Mouse (Mus musculus): ENCODE measurements around the gene Ntrk2. TPM values are rescaled to one million over a fixed set of nuclear protein-coding genes. Genes with fewer than 3 reads are reported as not detected.
A peak's percentile ranks its signal among the peaks of the same experiment; 100 is the strongest.

Ntrk2 gene
- polyA plus RNA-seq, 1 experiment, result 65.4 TPM

GRCm38 (mm10) chr13:58924486-58924885, 118.1 kb downstream of the Ntrk2 start:
- DNase-seq (ENCODE audit: low read depth), result peak; percentile 46
- TF ChIP-seq CTCF (IDR thresholded peaks at IDR 0.05; ENCODE audit: borderline replicate concordance, extremely low read depth, insufficient read depth, insufficient read length), result no peak
- TF ChIP-seq POLR2A (IDR thresholded peaks at IDR 0.05; ENCODE audit: borderline replicate concordance, extremely low read depth, insufficient read depth, insufficient read length, poor library complexity, severe bottlenecking), result no peak

GRCm38 (mm10) chr13:58927186-58927585, 120.8 kb downstream of the Ntrk2 start:
- no peak for DNase-seq (ENCODE audit: low read depth)
- TF ChIP-seq CTCF (IDR thresholded peaks at IDR 0.05; ENCODE audit: borderline replicate concordance, extremely low read depth, insufficient read depth, insufficient read length) (no peak), POLR2A (IDR thresholded peaks at IDR 0.05; ENCODE audit: borderline replicate concordance, extremely low read depth, insufficient read depth, insufficient read length, poor library complexity, severe bottlenecking) (no peak)

GRCm38 (mm10) chr13:58927656-58928226, 121.4 kb downstream of the Ntrk2 start:
- DNase-seq (ENCODE audit: low read depth), result no peak
- TF ChIP-seq CTCF (IDR thresholded peaks at IDR 0.05; ENCODE audit: borderline replicate concordance, extremely low read depth, insufficient read depth, insufficient read length), result no peak

- TF ChIP-seq CTCF (IDR thresholded peaks at IDR 0.05; ENCODE audit: borderline replicate concordance, extremely low read depth, insufficient read depth, insufficient read length), result no peak
- TF ChIP-seq POLR2A (IDR thresholded peaks at IDR 0.05; ENCODE audit: borderline replicate concordance, extremely low read depth, insufficient read depth, insufficient read length, poor library complexity, severe bottlenecking), result no peak
- peak; percentile 86 for DNase-seq (ENCODE audit: low read depth)
Observed at GRCm38 (mm10) chr13:58928668-58929436, 122.5 kb downstream of the Ntrk2 start.

- no peak for DNase-seq (ENCODE audit: low read depth)
- TF ChIP-seq CTCF (IDR thresholded peaks at IDR 0.05; ENCODE audit: borderline replicate concordance, extremely low read depth, insufficient read depth, insufficient read length) (no peak), POLR2A (IDR thresholded peaks at IDR 0.05; ENCODE audit: borderline replicate concordance, extremely low read depth, insufficient read depth, insufficient read length, poor library complexity, severe bottlenecking) (no peak)
Observed at GRCm38 (mm10) chr13:58930161-58930560, 123.8 kb downstream of the Ntrk2 start.

- DNase-seq (ENCODE audit: low read depth), result peak; percentile 41
- no peak for TF ChIP-seq CTCF (IDR thresholded peaks at IDR 0.05; ENCODE audit: borderline replicate concordance, extremely low read depth, insufficient read depth, insufficient read length)
- no peak for TF ChIP-seq POLR2A (IDR thresholded peaks at IDR 0.05; ENCODE audit: borderline replicate concordance, extremely low read depth, insufficient read depth, insufficient read length, poor library complexity, severe bottlenecking)
Observed at GRCm38 (mm10) chr13:58933126-58933525, 126.8 kb downstream of the Ntrk2 start.

- DNase-seq (ENCODE audit: low read depth), result no peak
- TF ChIP-seq POLR2A (IDR thresholded peaks at IDR 0.05; ENCODE audit: borderline replicate concordance, extremely low read depth, insufficient read depth, insufficient read length, poor library complexity, severe bottlenecking) (no peak), CTCF (IDR thresholded peaks at IDR 0.05; ENCODE audit: borderline replicate concordance, extremely low read depth, insufficient read depth, insufficient read length) (no peak)
Observed at GRCm38 (mm10) chr13:58934576-58935110, 128.3 kb downstream of the Ntrk2 start.

GRCm38 (mm10) chr13:58935956-58936495, 129.7 kb downstream of the Ntrk2 start:
- TF ChIP-seq POLR2A (IDR thresholded peaks at IDR 0.05; ENCODE audit: borderline replicate concordance, extremely low read depth, insufficient read depth, insufficient read length, poor library complexity, severe bottlenecking) (no peak), CTCF (IDR thresholded peaks at IDR 0.05; ENCODE audit: borderline replicate concordance, extremely low read depth, insufficient read depth, insufficient read length) (no peak)
- peak; percentile 44 for DNase-seq (ENCODE audit: low read depth)

GRCm38 (mm10) chr13:58937884-58938283, 131.5 kb downstream of the Ntrk2 start:
- DNase-seq (ENCODE audit: low read depth), result no peak

GRCm38 (mm10) chr13:58938464-58938863, 132.1 kb downstream of the Ntrk2 start:
- TF ChIP-seq POLR2A (IDR thresholded peaks at IDR 0.05; ENCODE audit: borderline replicate concordance, extremely low read depth, insufficient read depth, insufficient read length, poor library complexity, severe bottlenecking) (no peak), CTCF (IDR thresholded peaks at IDR 0.05; ENCODE audit: borderline replicate concordance, extremely low read depth, insufficient read depth, insufficient read length) (no peak)
- peak; percentile 70 for DNase-seq (ENCODE audit: low read depth)

More at GRCm38 (mm10) chr13:58937884-58938283, 131.5 kb downstream of the Ntrk2 start:
- TF ChIP-seq POLR2A (IDR thresholded peaks at IDR 0.05; ENCODE audit: borderline replicate concordance, extremely low read depth, insufficient read depth, insufficient read length, poor library complexity, severe bottlenecking) (no peak), CTCF (IDR thresholded peaks at IDR 0.05; ENCODE audit: borderline replicate concordance, extremely low read depth, insufficient read depth, insufficient read length) (no peak)

GRCm38 (mm10) chr13:58940208-58940607, 133.8 kb downstream of the Ntrk2 start:
- TF ChIP-seq CTCF (IDR thresholded peaks at IDR 0.05; ENCODE audit: borderline replicate concordance, extremely low read depth, insufficient read depth, insufficient read length), result no peak
- no peak for TF ChIP-seq POLR2A (IDR thresholded peaks at IDR 0.05; ENCODE audit: borderline replicate concordance, extremely low read depth, insufficient read depth, insufficient read length, poor library complexity, severe bottlenecking)
- DNase-seq (ENCODE audit: low read depth), result no peak
